Mouse (Mus musculus) ES-CJ7 (cell line): ENCODE measurements around the gene Gla.

Experiments
- DNase-seq: peaks from one replicate; pipeline ENCODE4 v3.0.0; 2011; ENCODE audit warnings: low read depth, low spot score

Gla gene

DNA sequence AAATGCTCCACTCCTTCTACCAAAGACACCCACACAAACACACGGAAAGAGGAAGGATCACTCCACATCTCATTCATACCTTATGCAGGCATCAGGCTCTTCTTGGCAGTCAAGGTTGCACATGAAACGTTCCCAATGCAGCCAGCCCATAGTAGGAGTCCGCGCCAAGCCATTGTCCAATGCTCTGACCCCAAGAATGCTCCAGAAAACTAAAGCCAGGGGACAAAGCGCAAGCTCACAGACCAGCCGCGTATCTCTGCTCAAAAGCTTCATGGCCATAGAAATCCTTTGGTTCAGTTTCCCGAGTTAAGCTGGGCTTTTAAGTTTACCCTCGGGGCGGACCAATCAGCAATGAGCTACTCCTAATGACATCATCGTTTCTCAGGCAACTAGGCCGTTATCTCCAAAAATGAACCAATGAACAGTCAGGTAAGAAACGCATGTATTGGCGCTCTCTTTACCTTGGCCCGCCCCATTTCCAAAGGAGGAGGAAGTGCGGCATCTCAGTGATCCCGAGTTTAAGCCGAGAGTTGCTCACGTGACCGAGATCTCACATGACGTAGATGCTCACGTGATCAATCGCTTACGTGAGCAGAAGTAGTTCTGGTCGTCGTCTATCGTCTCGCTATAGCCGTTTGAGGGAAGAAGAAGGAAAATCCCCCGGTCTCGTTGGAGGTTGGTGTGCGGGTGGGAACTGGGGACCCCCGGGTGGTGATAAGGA is at the start of gene Gla, which contains the start of gene Hnrnph2:
Gla (minus strand) TSS at position 467 of the 721 bp plus-strand sequence.
Hnrnph2 (plus strand) TSS at position 521 of the 721 bp plus-strand sequence.
- DNase-seq, result peak; percentile 98

DNA sequence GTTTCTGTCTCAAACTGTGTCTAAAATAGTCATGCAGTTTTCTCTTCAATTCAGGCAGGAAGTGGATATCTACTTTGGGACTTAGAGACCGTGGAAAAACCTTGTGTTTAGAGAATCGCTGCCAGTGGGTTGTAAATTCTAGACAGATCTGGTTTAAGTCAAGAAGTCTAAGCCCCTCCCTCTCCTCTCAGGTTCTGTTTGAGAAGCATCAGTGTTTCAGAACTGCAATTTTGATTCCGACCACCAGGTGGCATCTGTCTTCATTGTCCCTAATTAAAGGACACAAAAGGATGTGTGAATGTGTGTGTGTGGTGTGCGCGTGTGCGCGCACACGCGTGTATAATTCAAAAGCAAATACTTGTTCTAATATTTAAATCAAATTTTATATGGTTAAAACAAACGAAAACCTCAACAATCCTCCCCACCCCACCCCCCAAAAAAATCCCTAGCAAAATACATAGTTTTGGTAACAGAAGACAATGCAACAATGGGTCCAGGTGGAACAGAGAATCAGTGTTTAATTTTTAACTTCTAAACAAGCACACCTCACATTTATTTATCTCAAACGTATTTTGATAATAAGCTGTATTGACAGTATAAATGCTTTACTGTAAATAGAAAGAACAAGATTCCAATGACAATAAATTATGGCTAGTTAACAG is 47.2 kb upstream of the Gla start:
- peak; percentile 87 for DNase-seq

DNA sequence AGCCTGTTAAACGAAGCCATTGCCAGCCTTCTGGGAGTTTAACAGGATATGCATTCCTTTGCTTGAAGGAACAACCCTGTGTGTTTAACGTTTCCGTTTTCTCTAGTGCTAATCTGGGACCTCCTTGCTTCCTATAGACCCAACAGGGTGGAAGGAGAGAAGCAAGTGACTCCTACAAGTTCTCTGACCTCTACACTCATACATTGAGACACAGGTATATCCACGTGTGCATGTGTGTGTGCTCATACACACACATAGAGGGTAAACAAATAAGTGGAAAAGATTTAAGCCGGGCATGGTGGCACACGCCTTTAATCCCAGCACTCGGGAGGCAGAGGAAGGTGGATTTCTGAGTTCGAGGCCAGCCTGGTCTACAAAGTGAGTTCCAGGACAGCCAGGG is 46.5 kb upstream of the Gla start:
- no peak for DNase-seq

- no peak for DNase-seq
These were observed 45.4 kb upstream of the Gla start for GRCm38 (mm10) chrX:134646338-134646737.

- DNase-seq, result no peak
These were observed 40.3 kb upstream of the Gla start for GRCm38 (mm10) chrX:134641000-134641760.

- DNase-seq, result no peak
These were observed 34.9 kb upstream of the Gla start for GRCm38 (mm10) chrX:134635860-134636259.

DNA sequence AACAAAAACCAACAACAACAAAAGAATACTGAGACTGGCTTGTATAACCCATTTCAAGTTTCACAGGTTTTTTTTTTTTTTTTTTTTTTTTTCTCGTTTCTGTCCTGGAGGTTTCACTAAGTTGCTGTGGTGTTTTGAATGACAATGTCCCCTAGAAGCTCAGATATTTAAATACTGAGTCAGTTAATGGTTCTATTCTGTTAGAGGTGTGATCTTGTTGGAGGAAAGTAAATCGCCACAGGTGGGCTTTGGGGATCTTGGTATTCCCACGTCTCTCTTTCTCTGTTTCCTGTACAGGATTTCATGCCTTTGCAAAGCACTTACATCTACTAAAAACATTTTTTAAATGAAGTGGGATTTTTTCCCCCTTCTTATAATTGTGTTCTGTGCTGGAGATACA is 34.2 kb upstream of the Gla start:
- peak; percentile 61 for DNase-seq

- DNase-seq, result no peak
These were observed 31.8 kb upstream of the Gla start for GRCm38 (mm10) chrX:134632710-134633109.

- DNase-seq, result no peak
These were observed 27.3 kb upstream of the Gla start for GRCm38 (mm10) chrX:134628200-134628599.

DNA sequence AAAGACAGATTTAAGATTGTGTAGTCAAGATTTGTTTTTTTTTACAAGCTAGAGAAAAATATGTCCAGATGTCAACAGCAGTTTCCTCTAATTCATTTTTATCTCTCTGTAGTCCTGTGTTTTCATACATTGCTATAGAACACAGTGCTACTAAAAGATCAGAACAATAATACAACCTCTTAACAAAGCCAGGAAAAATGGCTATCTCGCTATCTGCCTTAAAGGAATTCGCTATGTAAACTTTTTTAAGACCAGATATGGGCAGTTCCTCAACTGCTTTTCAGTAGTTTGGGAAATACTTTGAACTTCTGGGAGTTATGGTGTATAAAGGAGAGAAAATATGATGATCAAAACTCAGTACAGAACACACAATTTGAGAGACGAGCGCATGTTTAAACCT is 22.4 kb upstream of the Gla start:
- DNase-seq, result no peak

DNA sequence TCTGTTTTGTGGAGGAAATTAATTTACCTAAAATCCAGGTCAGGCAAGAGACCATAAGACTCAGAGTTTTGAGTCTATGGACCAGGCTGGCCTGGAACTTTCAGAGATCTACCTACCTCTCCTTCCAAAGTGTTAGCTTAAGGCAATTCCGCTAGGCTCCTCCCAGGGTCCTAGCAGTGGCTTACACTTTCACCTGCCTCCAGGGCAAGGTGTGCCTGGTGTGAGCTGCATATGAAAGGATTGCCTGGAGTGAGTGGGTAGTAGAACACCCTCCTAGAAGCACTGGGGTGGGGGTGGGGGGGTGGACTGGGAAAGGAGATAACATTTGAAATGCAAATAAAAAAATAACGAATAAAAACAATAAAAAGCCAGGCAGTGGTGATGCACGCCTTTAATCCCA is 20.8 kb upstream of the Gla start:
- peak; percentile 85 for DNase-seq

DNA sequence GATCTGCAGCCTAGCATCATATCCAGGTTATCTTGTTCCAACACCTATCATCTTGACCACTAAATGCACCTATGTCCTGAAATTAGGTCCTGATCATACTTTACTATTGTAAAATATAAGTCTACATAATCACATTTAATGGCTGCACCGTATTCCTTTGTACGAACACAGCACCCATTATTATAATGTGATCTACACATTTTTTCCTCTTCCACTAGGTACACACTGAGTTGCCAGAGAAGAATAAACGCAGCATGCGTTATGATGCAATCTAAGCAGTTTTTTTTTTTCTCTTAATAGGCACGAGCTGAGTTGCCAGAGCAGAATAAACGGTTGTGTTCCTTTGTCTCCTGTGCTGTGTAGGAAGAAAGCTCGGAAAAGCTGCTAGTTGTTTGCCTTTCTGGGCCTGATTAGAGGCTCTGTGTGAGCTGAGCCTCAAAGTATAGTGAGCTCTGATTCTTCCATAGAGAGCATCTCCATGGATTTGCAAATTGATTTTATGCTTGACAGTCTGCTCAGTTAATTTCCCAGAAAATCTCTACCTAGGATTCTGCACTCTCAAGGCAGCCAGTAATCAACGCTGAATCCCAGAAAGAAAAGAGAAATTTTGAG is 19.4 kb upstream of the Gla start:
- DNase-seq, result no peak

DNA sequence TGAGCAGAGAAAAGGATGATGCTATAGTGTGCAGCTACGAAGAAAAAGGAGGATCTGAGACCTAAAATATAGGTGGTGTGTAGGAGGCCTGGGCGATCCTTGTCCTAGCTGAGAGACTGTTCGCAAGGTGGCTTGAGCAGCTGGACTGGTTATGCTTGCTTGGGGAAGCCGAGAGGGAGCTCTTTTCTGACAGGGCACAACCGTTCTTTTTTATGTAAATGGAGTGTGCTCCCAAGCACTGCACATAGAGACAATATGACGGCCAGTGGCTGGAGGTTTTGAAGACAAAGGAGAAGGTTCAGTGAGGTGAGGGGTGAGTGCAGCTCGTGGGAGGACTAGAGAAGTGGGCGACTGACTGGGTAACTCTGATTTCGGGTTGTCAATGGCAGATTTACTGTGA is 18.8 kb upstream of the Gla start:
- peak; percentile 26 for DNase-seq

GRCm38 (mm10) chrX:134614306-134614705 is 13.4 kb upstream of the Gla start:
- DNase-seq, result peak; percentile 67

DNA sequence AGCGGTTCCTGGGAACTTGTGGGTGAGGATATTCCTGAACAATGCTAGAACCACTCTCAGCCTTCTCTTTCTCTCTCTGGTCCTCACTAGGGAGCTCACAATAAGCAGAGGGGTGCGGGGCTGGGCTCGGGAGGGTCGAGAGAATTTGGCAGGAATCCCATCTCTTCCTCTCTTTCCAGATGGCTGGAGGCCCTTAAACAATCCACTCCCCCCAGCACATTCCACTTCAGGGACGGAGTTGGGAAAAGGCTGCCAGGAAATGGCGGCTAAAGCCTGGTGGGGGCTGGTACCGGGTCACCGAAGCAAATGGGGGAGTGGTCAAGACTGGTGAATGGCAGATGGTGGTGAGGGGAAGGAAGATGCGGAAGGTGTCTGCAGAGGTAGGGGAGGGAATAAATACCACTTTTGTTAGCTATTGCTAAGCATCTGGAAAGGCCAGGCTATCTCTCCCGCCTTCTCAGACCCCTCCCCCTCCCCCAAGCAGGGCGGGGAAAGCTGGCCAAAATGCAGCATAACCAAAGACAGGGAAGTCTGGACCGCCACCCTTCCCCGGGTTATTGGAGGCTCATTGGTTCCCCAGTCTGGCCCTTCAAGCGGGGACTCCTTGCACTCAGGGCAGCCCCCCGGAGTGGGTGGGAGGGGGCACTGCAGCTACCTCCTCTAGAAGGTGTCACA is 11.5 kb upstream of the Gla start:
- DNase-seq, result peak; percentile 90

GRCm38 (mm10) chrX:134610984-134611383 is 10.1 kb upstream of the Gla start:
- DNase-seq, result no peak

- peak; percentile 35 for DNase-seq
These were observed 8.5 kb upstream of the Gla start for GRCm38 (mm10) chrX:134609472-134609871.

GRCm38 (mm10) chrX:134601380-134602120 is 625 bp upstream of the Gla start:
- peak; percentile 46 for DNase-seq

- no peak for DNase-seq
These were observed 881 bp downstream of the Gla start for GRCm38 (mm10) chrX:134599922-134600565.

DNA sequence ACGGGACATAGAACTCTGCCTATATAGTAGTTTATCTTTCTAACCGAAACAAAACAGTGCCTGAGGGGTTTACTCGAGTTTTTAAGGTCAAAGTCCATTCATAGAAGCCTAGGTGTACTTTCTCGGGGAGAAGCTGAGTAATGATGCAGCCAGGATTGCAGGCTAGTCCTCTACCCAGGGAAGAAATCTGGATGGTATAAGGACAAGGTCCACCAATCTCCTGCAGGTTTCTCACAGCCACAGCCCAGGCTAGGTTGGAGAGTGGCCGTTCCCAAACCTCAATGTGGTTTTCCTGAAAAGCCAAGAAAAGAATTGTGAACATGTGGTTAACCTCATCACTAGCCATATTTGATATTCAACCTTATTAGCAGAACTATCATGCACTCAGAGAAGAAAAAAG is 11.1 kb downstream of the Gla start:
- no peak for DNase-seq
